ENCODE assay signal across 8 mouse cellular contexts in genomic region chr2:26091771-26092393, GRCm38 (mm10). TPM values are rescaled to one million over a fixed set of nuclear protein-coding genes. Genes with fewer than 3 reads are reported as not detected.
DNase-seq lines count a peak whose midpoint lies in the region; ATAC-seq lines count a peak whose summit lies in the region.

No protein-coding gene starts in this region.

- intact Hi-C loops in left cerebral cortex, postnatal 25 days (cut with DNase I) = loop anchor here (1.0 to 2.0 kb wide), 4 partner anchors 26 to 49 kb away; no protein-coding TSS in a partner anchor

- H3K4me2 ChIP-seq in hindbrain, embryonic 15.5 days = peak overlapping the region; percentile 97
- H3K4me2 ChIP-seq in midbrain, embryonic 12.5 days (replicated peaks) = peak overlapping the region; percentile 94

- H3K27ac ChIP-seq in hindbrain, embryonic 15.5 days (replicated peaks) = peak overlapping the region; percentile 80
- H3K27ac ChIP-seq in midbrain, embryonic 12.5 days (replicated peaks) = peak overlapping the region; percentile 76

- no peaks in the 10 kb centered on the region for H3K36me3 ChIP-seq in hindbrain, embryonic 15.5 days
- no peaks in the 10 kb centered on the region for H3K36me3 ChIP-seq in midbrain, embryonic 12.5 days

- under 1% methylated on average over 24 of the region's 24 CpGs for WGBS in hindbrain, embryonic 15.5 days
- under 1% methylated on average over 24 of the region's 24 CpGs for WGBS in midbrain, embryonic 12.5 days

- peak overlapping the region; percentile 58 for H3K4me3 ChIP-seq in hindbrain, embryonic 15.5 days
- H3K4me3 ChIP-seq in midbrain, embryonic 12.5 days = peak overlapping the region; percentile 79

- H3K4me1 ChIP-seq in hindbrain, embryonic 15.5 days (replicated peaks) = peaks cover 27% of the 10 kb centered on the region
- H3K4me1 ChIP-seq in midbrain, embryonic 12.5 days = peaks cover 22% of the 10 kb centered on the region

- DNase-seq in adrenal gland, postnatal 14 days = peak; percentile 41
- no peak for DNase-seq in adrenal gland, postnatal 25 days
- peak; percentile 61 for DNase-seq in ZHBTc4 (ENCODE audit: low read depth, low spot score)
- peak; percentile 67 for DNase-seq in fibroblast of lung, adult 2 months (ENCODE audit: low read depth)
- peak; percentile 83 to 94 for DNase-seq in left cerebral cortex, postnatal 25 days (ENCODE audit: low spot score in 2 of 2)
- no peak for DNase-seq in natural killer cell, adult 2 months (ENCODE audit: low spot score in 2 of 2)

- H3K9me3 ChIP-seq in hindbrain, embryonic 15.5 days = no peaks in the 10 kb centered on the region
- H3K9me3 ChIP-seq in midbrain, embryonic 12.5 days = no peaks in the 10 kb centered on the region

- H3K27me3 ChIP-seq in hindbrain, embryonic 15.5 days = no peaks in the 10 kb centered on the region
- peaks cover 37% of the 10 kb centered on the region for H3K27me3 ChIP-seq in midbrain, embryonic 12.5 days

- peak; percentile 82 for ATAC-seq in hindbrain, embryonic 15.5 days (ENCODE audit: low FRiP score, low read depth)
- peak; percentile 85 for ATAC-seq in midbrain, embryonic 12.5 days (ENCODE audit: low FRiP score, low read depth)

- H3K9ac ChIP-seq in hindbrain, embryonic 15.5 days = peak overlapping the region; percentile 70
- H3K9ac ChIP-seq in midbrain, embryonic 12.5 days (replicated peaks) = peak overlapping the region; percentile 87

RNA-seq across cellular contexts. Expression of gene Nacc2, which starts 31.1 kb away (rescaled TPM):
- 25.9 and 30.5 TPM in 2 replicates for total RNA-seq in adrenal gland, postnatal 14 days (2021)
- total RNA-seq in adrenal gland, postnatal 25 days (2021) = 25.8 and 36.6 TPM in 2 replicates
- 18.0 and 21.3 TPM in 2 replicates for polyA plus RNA-seq in hindbrain, embryonic 15.5 days (2015; fragmentation: Nextera tagmentation; extraction: Ambion mirVana)
- 10 to 100 TPM; 64.8 to 75.2 TPM for total RNA-seq in left cerebral cortex, postnatal 25 days (2021)
- polyA plus RNA-seq in midbrain, embryonic 12.5 days (2016; fragmentation: Nextera tagmentation; extraction: Ambion mirVana) = 8.7 and 11.1 TPM in 2 replicates

Comparison
In these comparisons a context has a peak if more than half of its experiments do, and no peak if none do; other contexts are left out.
1. DNase-seq: peak in adrenal gland, postnatal 14 days (single experiment), ZHBTc4 (single experiment), fibroblast of lung, adult 2 months (single experiment) and left cerebral cortex, postnatal 25 days (2 of 2); none in adrenal gland, postnatal 25 days (single experiment) and natural killer cell, adult 2 months (0 of 2).